Mouse (Mus musculus) frontal cortex, postnatal 36 days (tissue): ENCODE results near the gene Spcs3.

Experiments
- DNase-seq, 2 experiments: peaks; one replicate each; pipeline ENCODE4 v3.0.0; 2022; ENCODE audit warnings: low spot score in 2 of 2

The Spcs3 gene

GRCm38 (mm10) chr8:54508096-54508456, 21.7 kb downstream of the Spcs3 start:
- DNase-seq = no peak

DNA sequence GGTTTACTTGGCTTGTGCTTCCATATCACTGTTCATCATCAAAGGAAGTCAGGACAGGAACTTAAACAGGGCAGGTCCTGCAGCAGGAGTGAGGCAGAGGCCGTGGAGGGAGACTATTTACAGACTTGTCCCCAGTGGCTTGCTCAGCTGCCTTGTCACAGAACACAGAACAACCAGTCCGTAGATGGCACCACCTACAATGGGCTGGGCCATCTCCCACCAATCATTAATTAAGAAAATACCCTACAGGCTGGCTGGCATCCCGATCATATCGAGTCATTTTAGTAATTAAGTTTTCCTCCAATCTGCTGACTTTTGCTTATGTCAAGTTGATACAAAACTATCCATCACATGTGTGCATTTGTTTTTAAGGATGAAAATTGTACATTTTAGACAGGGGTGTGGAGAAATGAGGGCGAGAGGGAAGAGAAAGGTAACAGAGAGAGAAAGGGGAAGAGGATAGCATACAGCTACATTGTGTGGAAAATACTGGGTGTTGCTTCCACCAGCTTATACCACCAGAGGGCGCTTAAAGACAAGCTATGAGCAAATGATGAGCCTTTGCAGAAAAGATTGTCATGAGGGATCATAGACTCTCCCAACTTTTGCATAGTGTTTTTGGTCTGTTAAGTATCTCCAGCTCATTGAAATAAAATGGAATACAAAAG, 22.2 kb downstream of the Spcs3 start:
- DNase-seq = peak; percentile 78 to 94

DNA sequence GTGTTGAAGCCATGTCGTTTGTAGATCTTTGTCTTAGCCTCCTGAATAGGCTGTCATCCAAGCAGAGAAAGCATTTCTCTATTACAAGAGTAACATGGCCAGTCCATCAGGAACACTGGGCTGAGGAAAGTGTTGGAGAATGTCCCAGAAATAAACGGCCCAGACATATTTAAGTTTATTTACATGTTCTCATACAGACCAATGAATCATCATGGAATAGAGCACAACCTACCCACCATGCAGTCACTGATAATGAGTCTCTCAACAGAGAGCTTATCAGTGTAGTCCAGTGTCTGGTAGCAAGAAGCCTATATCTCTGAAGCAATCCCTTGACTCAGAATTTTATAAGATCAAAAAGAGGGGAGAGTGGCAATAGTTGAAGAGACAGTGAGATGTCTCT, 24.7 kb downstream of the Spcs3 start:
- no peak for DNase-seq

GRCm38 (mm10) chr8:54503104-54503503, 26.7 kb downstream of the Spcs3 start:
- no peak for DNase-seq

DNA sequence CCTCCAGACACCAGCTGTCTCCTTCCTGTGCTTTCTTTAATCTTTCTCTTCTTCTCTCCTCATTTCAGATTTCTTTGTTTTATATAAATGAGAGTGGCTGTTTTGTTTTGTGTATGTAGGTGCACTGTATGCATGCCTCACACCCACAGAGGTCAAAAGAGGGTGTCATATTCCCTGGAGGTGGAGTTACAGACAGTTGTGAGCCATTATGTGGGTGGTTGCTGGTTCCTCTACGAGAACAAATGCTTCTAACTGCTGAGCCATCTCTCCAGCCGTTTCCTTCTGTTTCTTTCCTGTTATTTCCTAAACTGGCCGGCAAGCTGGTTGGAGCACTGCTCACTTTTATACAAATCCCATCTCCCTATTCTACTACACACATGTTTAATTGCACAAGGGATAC, 35.9 kb downstream of the Spcs3 start:
- DNase-seq = no peak

GRCm38 (mm10) chr8:54493110-54493509, 36.7 kb downstream of the Spcs3 start:
- peak in 1 of 2 experiments; percentile 56 for DNase-seq

GRCm38 (mm10) chr8:54491934-54492333, 37.9 kb downstream of the Spcs3 start:
- DNase-seq = no peak

DNA sequence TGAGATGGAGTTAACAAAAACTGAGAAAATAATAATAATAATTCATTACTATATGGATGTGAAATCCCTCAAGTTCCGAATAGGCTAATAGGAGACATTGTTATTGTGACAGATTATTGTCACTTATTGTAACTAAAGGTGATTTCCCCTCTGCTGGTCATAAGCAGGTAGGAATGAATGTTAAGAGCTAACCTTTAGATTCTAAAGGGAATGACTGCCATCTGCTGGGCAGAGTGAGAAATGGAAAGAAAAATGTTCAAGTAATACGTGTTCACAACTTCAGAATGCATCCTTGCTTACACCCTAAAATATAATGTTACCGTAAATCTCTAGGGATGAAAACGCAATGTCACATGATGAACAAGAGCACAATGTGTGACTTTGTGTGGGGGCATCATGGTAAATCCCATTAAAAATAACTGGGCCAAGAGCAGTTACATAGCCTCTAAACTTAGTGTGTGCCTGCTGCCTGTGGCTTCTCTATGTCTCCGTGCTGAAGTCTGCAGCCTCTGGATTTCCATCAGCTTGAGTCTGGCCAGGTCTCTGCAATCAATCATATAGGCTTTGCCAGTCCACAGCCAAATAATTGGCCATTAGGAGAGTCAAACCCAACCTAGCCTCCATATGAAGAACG, 38.6 kb downstream of the Spcs3 start:
- peak in 1 of 2 experiments; percentile 51 for DNase-seq

DNA sequence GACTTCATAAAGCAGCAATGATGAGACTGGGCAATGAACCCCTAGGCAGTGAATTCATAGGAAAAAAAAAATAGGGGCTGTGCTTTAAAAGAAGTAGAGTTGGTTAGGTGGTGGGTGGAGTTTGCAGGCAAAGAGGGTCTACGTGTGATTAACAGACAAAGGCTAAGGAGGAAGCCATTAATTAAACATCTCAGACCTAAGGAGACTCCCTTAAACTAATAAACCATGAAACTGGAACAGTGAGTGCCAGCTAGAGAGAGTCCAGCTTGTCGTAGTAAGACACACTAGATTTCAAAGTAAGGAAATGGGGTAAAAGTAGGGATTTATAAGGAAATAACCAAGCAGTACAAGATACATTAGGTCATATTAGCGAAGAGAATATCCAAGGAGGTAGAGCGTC, 41.4 kb downstream of the Spcs3 start:
- DNase-seq = no peak

DNA sequence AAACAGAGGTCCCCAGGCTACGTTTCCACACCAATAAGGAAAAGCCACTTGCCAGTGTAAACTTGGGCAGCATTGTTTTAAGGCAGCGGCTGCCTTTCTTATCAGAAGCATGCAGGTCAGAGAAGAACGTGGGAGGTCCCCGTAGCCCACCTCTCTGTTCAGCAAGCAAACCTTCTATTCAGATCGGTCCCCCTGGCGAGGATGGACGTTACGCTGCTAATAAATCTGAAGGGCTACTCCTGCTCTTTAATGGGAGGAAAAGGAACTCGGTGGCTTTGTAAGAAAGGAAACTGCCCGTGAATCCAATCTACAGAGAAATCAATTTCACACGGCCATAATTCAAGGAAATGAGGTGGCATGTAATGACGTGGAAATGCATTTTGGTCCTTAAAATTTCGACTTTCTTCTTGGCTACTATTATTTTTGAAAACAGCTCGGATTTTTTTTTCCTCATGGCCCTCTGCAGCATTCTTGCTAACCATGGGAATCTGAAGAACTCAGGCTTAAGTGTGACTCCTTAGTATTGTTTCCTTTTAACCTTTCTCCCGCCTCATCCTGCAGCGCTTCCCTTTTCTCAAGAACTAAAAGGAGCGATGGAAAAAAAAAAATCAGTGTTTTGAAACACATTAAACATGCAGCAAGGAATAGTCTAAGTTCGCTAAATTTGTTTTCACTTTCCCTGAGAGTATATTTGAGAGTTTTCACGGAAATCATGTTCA, 43.1 kb downstream of the Spcs3 start:
- no peak for DNase-seq
